Comparison of ENCODE assay signal across 8 mouse cellular contexts in the genomic region with DNA sequence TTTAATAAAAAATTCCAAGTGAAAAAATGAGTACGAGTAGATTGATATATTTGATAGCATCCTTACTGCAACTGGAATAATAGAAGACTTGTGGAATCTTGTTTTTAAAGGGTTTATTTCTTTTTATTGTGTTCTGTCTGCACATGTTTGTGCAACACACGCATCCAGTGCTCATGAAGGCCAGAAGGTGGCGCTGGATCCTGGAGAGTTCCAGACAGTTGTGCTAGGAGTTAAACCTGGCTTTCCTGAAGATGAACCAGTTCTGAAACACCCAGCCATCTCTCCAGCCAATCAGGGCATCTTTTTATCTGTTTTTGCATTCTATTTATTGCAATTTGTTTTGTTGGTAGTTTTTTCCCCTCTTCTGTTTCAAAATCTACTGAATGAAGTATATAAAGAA. TPM values are rescaled to one million over a fixed set of nuclear protein-coding genes. Genes with fewer than 3 reads are reported as not detected.
DNase-seq lines count a peak whose midpoint lies in the region; ATAC-seq and TF ChIP-seq lines count a peak whose summit lies in the region.

No protein-coding gene starts in this region.

- TF ChIP-seq CTCF in heart, postnatal 0 days (IDR thresholded peaks at IDR 0.05; ENCODE audit: low read depth) = peak; percentile 73
- TF ChIP-seq CTCF in lung, embryonic 14.5 days (IDR thresholded peaks at IDR 0.05; ENCODE audit: low read depth) = peak; percentile 65
- TF ChIP-seq CTCF in small intestine, adult 2 months (IDR thresholded peaks at IDR 0.05; ENCODE audit: extremely low read depth, insufficient read length, insufficient replicate concordance, low read depth, low read length) = peak; percentile 78; the same call in 1 of the 2 replicates

- no peak overlapping the region for H3K27ac ChIP-seq in heart, postnatal 0 days (ENCODE audit: low read depth)
- no peak overlapping the region for H3K27ac ChIP-seq in lung, embryonic 14.5 days (ENCODE audit: low read depth)
- H3K27ac ChIP-seq in small intestine, adult 2 months (ENCODE audit: insufficient read depth, low read depth, low read length) = no peak overlapping the region

- H3K4me3 ChIP-seq in heart, postnatal 0 days (ENCODE audit: low read depth, low read length) = no peak overlapping the region
- no peak overlapping the region for H3K4me3 ChIP-seq in lung, embryonic 14.5 days (ENCODE audit: low read depth, low read length)
- H3K4me3 ChIP-seq in small intestine, adult 2 months (ENCODE audit: low read depth, low read length) = no peak overlapping the region

- H3K36me3 ChIP-seq in heart, postnatal 0 days (replicated peaks; ENCODE audit: control insufficient read depth, insufficient read depth, low read length) = no peaks in the 10 kb centered on the region
- H3K36me3 ChIP-seq in lung, embryonic 14.5 days (ENCODE audit: insufficient read depth) = no peaks in the 10 kb centered on the region
- no peaks in the 10 kb centered on the region for H3K36me3 ChIP-seq in small intestine, adult 2 months (ENCODE audit: control insufficient read depth, insufficient read depth, low read length)

- H3K9ac ChIP-seq in heart, postnatal 0 days (replicated peaks; ENCODE audit: low read depth, low read length) = no peak overlapping the region
- no peak overlapping the region for H3K9ac ChIP-seq in lung, embryonic 14.5 days

- H3K4me2 ChIP-seq in heart, postnatal 0 days (ENCODE audit: low read depth, low read length) = no peak overlapping the region
- no peak overlapping the region for H3K4me2 ChIP-seq in lung, embryonic 14.5 days

- no peak for ATAC-seq in cerebellum, adult (ENCODE audit: insufficient number of reproducible peaks, low FRiP score, low TSS enrichment)
- ATAC-seq in heart, postnatal 0 days (ENCODE audit: insufficient read depth, low read depth) = no peak; the same call in 1 of the 2 replicates
- no peak for ATAC-seq in lung, embryonic 14.5 days (ENCODE audit: insufficient read depth)

- H3K27me3 ChIP-seq in heart, postnatal 0 days (ENCODE audit: control insufficient read depth, insufficient read depth, low read length) = no peaks in the 10 kb centered on the region
- H3K27me3 ChIP-seq in lung, embryonic 14.5 days (ENCODE audit: insufficient read depth, low read length) = no peaks in the 10 kb centered on the region
- H3K27me3 ChIP-seq in small intestine, adult 2 months (ENCODE audit: control insufficient read depth, insufficient read depth, low read length) = no peaks in the 10 kb centered on the region

- TF ChIP-seq EP300 in heart, postnatal 0 days (IDR thresholded peaks at IDR 0.05; ENCODE audit: low read depth) = no peak

- WGBS in heart, postnatal 0 days = 49% methylated on average over 3 of the region's 3 CpGs
- WGBS in lung, embryonic 14.5 days = 57% methylated on average over 3 of the region's 3 CpGs
- WGBS in small intestine, adult 2 months = 47% methylated on average over 3 of the region's 3 CpGs

- no peak for TF ChIP-seq POLR2A in small intestine, adult 2 months (IDR thresholded peaks at IDR 0.05; ENCODE audit: low read depth, low read length)

- H3K4me1 ChIP-seq in heart, postnatal 0 days (ENCODE audit: control insufficient read depth, insufficient read depth) = no peaks in the 10 kb centered on the region; the same call in 1 of the 2 replicates
- no peaks in the 10 kb centered on the region for H3K4me1 ChIP-seq in lung, embryonic 14.5 days (ENCODE audit: insufficient read depth)
- no peaks in the 10 kb centered on the region for H3K4me1 ChIP-seq in small intestine, adult 2 months (ENCODE audit: control insufficient read depth, insufficient read depth, insufficient read length, low read length)

- H3K9me3 ChIP-seq in heart, postnatal 0 days (replicated peaks; ENCODE audit: control insufficient read depth, low read length) = no peaks in the 10 kb centered on the region
- H3K9me3 ChIP-seq in lung, embryonic 14.5 days (ENCODE audit: low read depth, low read length) = no peaks in the 10 kb centered on the region

- DNase-seq in cerebellum, adult 18-20 months = peak; percentile 48 to 52
- peak; percentile 25 for DNase-seq in right cerebral cortex, adult 18-20 months
- no peak for DNase-seq in right cerebral cortex, postnatal 25 days
- peak; percentile 76 to 77 for DNase-seq in cerebellum, postnatal 10 days
- peak; percentile 69 for DNase-seq in heart, postnatal 0 days (ENCODE audit: low spot score)
- DNase-seq in lung, embryonic 14.5 days = peak; percentile 76

RNA-seq across cellular contexts. Expression of gene Vezt, which starts 22.4 kb away (rescaled TPM):
- 20.8 and 23.8 TPM in 2 replicates for total RNA-seq in heart, postnatal 0 days (2014; rRNA removed; ENCODE audit: low replicate concordance)
- polyA plus RNA-seq in heart, postnatal 0 days (2015; fragmentation: Nextera tagmentation; extraction: Ambion mirVana) = 21.9 and 25.8 TPM in 2 replicates
- 29.3 and 30.0 TPM in 2 replicates for polyA plus RNA-seq in lung, embryonic 14.5 days (2014; fragmentation: Nextera tagmentation; extraction: Ambion mirVana)
- 3.2 and 5.5 TPM in 2 replicates for polyA plus RNA-seq in small intestine, adult 2 months (2012; rRNA removed)

RNA-seq across cellular contexts. Expression of gene Fgd6, which starts 22.6 kb away (rescaled TPM):
- 2.7 and 3.6 TPM in 2 replicates for total RNA-seq in heart, postnatal 0 days (2014; rRNA removed; ENCODE audit: low replicate concordance)
- polyA plus RNA-seq in heart, postnatal 0 days (2015; fragmentation: Nextera tagmentation; extraction: Ambion mirVana) = 1.3 and 1.4 TPM in 2 replicates
- polyA plus RNA-seq in lung, embryonic 14.5 days (2014; fragmentation: Nextera tagmentation; extraction: Ambion mirVana) = 3.3 and 3.6 TPM in 2 replicates
- polyA plus RNA-seq in small intestine, adult 2 months (2012; rRNA removed) = 2.2 and 3.7 TPM in 2 replicates
